Mouse (Mus musculus) limb, embryonic 11.5 days (tissue): Measurements from ENCODE around the gene Fastk. TPM values are rescaled to one million over a fixed set of nuclear protein-coding genes. Genes with fewer than 3 reads are reported as not detected.
A peak's percentile ranks its signal among the peaks of the same experiment; 100 is the strongest.

Source experiments
- ATAC-seq: fragments of 200-750 bp; cut with Nextera tagmentation; 2 replicates; pipeline ENCODE4 v1.8.0; 2017; ENCODE audit warnings: low read depth; ENCODE audit not compliant: insufficient number of reproducible peaks, low FRiP score, low TSS enrichment
- DNase-seq: peaks from one replicate; pipeline ENCODE4 v3.0.0-alpha.2; 2015; ENCODE audit warnings: low spot score
- H3K27ac ChIP-seq: fragments of 300-500 bp; sonication (generic); replicated peaks from 2 replicates; pipeline ENCODE4 v1.5.1; 2014; ENCODE audit warnings: low read depth, mild to moderate bottlenecking, low read length
- H3K27me3 ChIP-seq: fragments of 300-500 bp; sonication (generic); 2 replicates; pipeline ENCODE4 v1.6.1; 2014; ENCODE audit warnings: mild to moderate bottlenecking, low read length, mixed read lengths; ENCODE audit not compliant: control insufficient read depth, insufficient read depth
- H3K36me3 ChIP-seq: fragments of 300-500 bp; sonication (generic); 2 replicates; pipeline ENCODE4 v1.6.1; 2014; ENCODE audit warnings: mild to moderate bottlenecking, low read length, moderate library complexity, mixed read lengths; ENCODE audit not compliant: control insufficient read depth, insufficient read depth
- H3K4me1 ChIP-seq: fragments of 300-500 bp; sonication (generic); 2 replicates; pipeline ENCODE4 v1.6.1; 2014; ENCODE audit warnings: low read length, mixed read lengths; ENCODE audit not compliant: control insufficient read depth, insufficient read depth
- H3K4me2 ChIP-seq: fragments of 300-500 bp; sonication (generic); 2 replicates; pipeline ENCODE4 v1.6.1; 2014; ENCODE audit warnings: low read depth, mild to moderate bottlenecking, moderate library complexity; ENCODE audit not compliant: severe bottlenecking
- H3K4me3 ChIP-seq: fragments of 300-500 bp; sonication (generic); 2 replicates; pipeline ENCODE4 v1.5.1; 2014; ENCODE audit warnings: low read depth, low read length
- H3K9ac ChIP-seq: fragments of 300-500 bp; sonication (generic); 2 replicates; pipeline ENCODE4 v1.6.1; 2014; ENCODE audit warnings: mild to moderate bottlenecking, low read length
- H3K9me3 ChIP-seq: fragments of 300-500 bp; sonication (generic); 2 replicates; pipeline ENCODE4 v1.6.1; 2016; ENCODE audit warnings: low read length; ENCODE audit not compliant: control insufficient read depth
- WGBS: fragments of 180-500 bp; shearing (Covaris S2); extraction: QIAGEN DNeasy Blood & Tissue Kit; methylation state at CpG from one replicate; pipeline ENCODE4 v1.1.7; 2014; 5-methylcytosine and 5-hydroxymethylcytosine counted together
- polyA plus RNA-seq: library from polyadenylated mRNA; unstranded; fragments of >200 nt; fragmentation: Nextera tagmentation; extraction: Ambion mirVana; gene quantifications from 2 replicates; pipeline ENCODE4 v1.2.1, GENCODE M21; 2014

Gene Fastk
- polyA plus RNA-seq, 1 experiment from 2014 or later: 95.1 TPM

DNA sequence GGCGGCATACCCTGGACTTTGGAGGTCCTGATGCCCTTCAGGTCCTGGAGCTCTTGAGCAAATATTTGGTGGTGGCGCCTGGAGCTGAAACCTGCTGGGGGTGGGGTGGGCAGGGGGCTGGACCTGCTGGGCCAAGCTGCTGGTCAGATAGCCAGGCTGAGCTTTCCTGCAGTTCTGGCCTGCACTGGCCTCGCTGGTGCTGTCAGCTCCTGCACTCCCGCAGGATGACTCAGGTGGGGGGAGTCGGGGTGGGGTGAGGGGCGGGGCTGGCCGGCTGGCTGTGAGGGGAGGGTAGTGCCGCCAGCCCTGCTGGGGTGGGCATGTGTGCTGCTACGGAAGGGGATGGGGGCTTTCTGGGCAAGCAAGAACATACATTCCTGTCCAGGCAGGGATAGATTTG, 16.5 kb downstream of the Fastk start:
- no peak overlapping the region for H3K9ac ChIP-seq

GRCm38 (mm10) chr5:24427981-24428402, 17.1 kb downstream of the Fastk start:
- Histone ChIP-seq H3K4me3 (no peak overlapping the region), H3K27me3 (no peaks in the 10 kb centered on the region), H3K9ac (no peak overlapping the region), H3K4me1 (peaks cover 39% of the 10 kb centered on the region), H3K36me3 (peaks cover 21% of the 10 kb centered on the region), H3K27ac (no peak overlapping the region; the same call in 1 of the 2 replicates), H3K4me2 (peak overlapping the region; percentile 87; the same call in 1 of the 2 replicates), H3K9me3 (no peaks in the 10 kb centered on the region)
- ATAC-seq: no peak
- 2% methylated on average over 14 of the region's 15 CpGs for WGBS
- DNase-seq: peak; percentile 62

More for the DNA sequence above, 16.5 kb downstream of the Fastk start:
- no peak for ATAC-seq
- no peak overlapping the region for H3K27ac ChIP-seq
- H3K4me2 ChIP-seq: peak overlapping the region; percentile 87; the same call in 1 of the 2 replicates
- no peaks in the 10 kb centered on the region for H3K9me3 ChIP-seq
- peak; percentile 28 for DNase-seq
- H3K4me3 ChIP-seq: no peak overlapping the region
- peaks cover 38% of the 10 kb centered on the region for H3K4me1 ChIP-seq
- H3K27me3 ChIP-seq: no peaks in the 10 kb centered on the region
- WGBS: 8% methylated on average over 9 of the region's 9 CpGs
- peaks cover 23% of the 10 kb centered on the region for H3K36me3 ChIP-seq

- Histone ChIP-seq H3K4me2 (peak overlapping the region; percentile 87), H3K9me3 (no peaks in the 10 kb centered on the region), H3K27ac (no peak overlapping the region), H3K4me1 (peaks cover 42% of the 10 kb centered on the region), H3K4me3 (no peak overlapping the region), H3K9ac (no peak overlapping the region), H3K36me3 (peaks cover 17% of the 10 kb centered on the region), H3K27me3 (no peaks in the 10 kb centered on the region)
- WGBS: 9% methylated on average over 12 of the region's 12 CpGs
- DNase-seq (no peak), ATAC-seq (no peak)
Observed at GRCm38 (mm10) chr5:24427285-24427633, 17.8 kb downstream of the Fastk start.

GRCm38 (mm10) chr5:24426556-24427284, 18.4 kb downstream of the Fastk start:
- H3K36me3 ChIP-seq: peaks cover 13% of the 10 kb centered on the region
- peak overlapping the region; percentile 52 for H3K4me3 ChIP-seq
- no peaks in the 10 kb centered on the region for H3K9me3 ChIP-seq
- no peak; the same call in 1 of the 2 replicates for ATAC-seq
- no peak for DNase-seq
- 3% methylated on average over 9 of the region's 9 CpGs for whole genome bisulfite sequencing
- H3K4me1 ChIP-seq: peaks cover 42% of the 10 kb centered on the region
- peak overlapping the region; percentile 87 for H3K4me2 ChIP-seq
- H3K9ac ChIP-seq: no peak overlapping the region; the same call in 1 of the 2 replicates
- no peaks in the 10 kb centered on the region for H3K27me3 ChIP-seq
- H3K27ac ChIP-seq: no peak overlapping the region

GRCm38 (mm10) chr5:24426037-24426432, 19.1 kb downstream of the Fastk start:
- Histone ChIP-seq H3K27ac (no peak overlapping the region), H3K4me2 (peak overlapping the region; percentile 87), H3K9ac (no peak overlapping the region), H3K4me3 (peak overlapping the region; percentile 52), H3K36me3 (peaks cover 8% of the 10 kb centered on the region; the same call in 1 of the 2 replicates), H3K27me3 (no peaks in the 10 kb centered on the region), H3K4me1 (peaks cover 42% of the 10 kb centered on the region), H3K9me3 (no peaks in the 10 kb centered on the region)
- DNase-seq (peak; percentile 58), ATAC-seq (peak; percentile 14; the same call in 1 of the 2 replicates)
- WGBS: 1% methylated on average over 10 of the region's 10 CpGs

DNA sequence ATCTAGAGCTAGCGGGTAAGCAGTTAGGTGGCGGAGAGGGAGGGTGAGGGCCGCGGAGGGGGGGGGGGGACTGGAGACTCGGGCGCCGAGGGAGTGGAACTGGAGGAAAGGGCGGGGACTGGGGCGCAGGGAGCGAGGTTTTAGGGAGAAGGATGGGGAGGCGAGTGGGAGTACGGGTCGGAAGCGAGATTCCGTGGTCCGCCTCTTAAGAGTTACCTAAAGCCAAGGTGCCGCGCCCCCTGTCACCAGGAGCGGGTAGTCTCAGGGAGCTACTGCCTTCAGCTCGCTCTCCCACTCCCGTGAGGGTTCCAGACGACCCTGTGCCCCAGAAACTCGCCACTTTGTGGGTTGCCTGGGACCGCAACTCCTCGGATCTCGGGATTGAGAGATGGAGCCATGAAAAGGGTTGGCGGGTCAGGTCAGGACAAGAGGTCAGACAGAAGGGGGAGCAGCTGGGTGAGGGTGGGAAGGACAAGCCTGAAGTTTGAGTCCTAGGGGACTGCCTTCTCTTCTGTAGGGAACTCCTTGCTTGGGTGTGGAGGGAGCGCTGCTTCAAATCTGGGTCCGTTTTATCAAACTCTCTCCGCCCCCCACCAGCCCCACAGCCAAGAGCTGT, 19.6 kb downstream of the Fastk start:
- H3K4me1 ChIP-seq: peaks cover 42% of the 10 kb centered on the region
- peak overlapping the region; percentile 45; the same call in 1 of the 2 replicates for H3K27ac ChIP-seq
- H3K27me3 ChIP-seq: no peaks in the 10 kb centered on the region
- peaks cover 3% of the 10 kb centered on the region; the same call in 1 of the 2 replicates for H3K36me3 ChIP-seq
- H3K9me3 ChIP-seq: no peaks in the 10 kb centered on the region
- DNase-seq (peak; percentile 76), ATAC-seq (no peak)
- H3K9ac ChIP-seq: peak overlapping the region; percentile 60
- H3K4me2 ChIP-seq: peak overlapping the region; percentile 87
- WGBS: 1% methylated on average over 24 of the region's 30 CpGs
- peak overlapping the region; percentile 52 for H3K4me3 ChIP-seq

DNA sequence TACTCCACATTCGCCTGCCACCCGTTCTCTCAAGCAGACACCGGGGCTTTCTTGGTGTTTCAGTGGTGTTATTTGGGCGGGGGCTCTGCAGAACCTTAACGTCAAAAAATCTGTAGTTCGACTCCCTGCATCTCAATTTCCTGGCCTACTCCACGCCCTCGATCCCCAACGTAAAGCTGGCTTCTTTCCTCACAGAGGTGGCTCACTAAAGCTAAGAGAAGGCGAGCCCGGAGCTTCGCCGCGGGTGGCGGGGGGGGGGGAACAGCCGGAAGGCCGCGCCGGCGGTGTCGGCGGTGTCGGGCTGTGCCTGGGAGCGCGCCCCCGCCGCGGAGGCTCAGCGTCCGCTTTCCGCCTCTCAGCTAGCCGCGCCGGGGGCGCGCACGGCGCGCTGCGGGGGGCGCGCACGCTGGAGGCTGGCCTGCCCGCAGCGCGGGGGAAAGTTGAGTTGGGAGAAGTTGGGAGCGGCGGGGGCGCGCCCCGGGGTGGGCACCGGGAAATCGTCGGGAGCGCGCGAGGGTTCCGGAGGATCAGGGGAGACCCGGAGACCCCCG, 20.2 kb downstream of the Fastk start:
- Histone ChIP-seq H3K27ac (peak overlapping the region; percentile 45), H3K4me3 (peak overlapping the region; percentile 52), H3K9me3 (no peaks in the 10 kb centered on the region), H3K36me3 (0 out of 2 replicates have a peak, but pooled peaks cover 1% of the 10 kb centered on the region), H3K4me1 (peaks cover 42% of the 10 kb centered on the region), H3K9ac (peak overlapping the region; percentile 60), H3K27me3 (no peaks in the 10 kb centered on the region), H3K4me2 (peak overlapping the region; percentile 87)
- ATAC-seq (no peak), DNase-seq (peak; percentile 88)
- WGBS: under 1% methylated on average over 58 of the region's 60 CpGs

DNA sequence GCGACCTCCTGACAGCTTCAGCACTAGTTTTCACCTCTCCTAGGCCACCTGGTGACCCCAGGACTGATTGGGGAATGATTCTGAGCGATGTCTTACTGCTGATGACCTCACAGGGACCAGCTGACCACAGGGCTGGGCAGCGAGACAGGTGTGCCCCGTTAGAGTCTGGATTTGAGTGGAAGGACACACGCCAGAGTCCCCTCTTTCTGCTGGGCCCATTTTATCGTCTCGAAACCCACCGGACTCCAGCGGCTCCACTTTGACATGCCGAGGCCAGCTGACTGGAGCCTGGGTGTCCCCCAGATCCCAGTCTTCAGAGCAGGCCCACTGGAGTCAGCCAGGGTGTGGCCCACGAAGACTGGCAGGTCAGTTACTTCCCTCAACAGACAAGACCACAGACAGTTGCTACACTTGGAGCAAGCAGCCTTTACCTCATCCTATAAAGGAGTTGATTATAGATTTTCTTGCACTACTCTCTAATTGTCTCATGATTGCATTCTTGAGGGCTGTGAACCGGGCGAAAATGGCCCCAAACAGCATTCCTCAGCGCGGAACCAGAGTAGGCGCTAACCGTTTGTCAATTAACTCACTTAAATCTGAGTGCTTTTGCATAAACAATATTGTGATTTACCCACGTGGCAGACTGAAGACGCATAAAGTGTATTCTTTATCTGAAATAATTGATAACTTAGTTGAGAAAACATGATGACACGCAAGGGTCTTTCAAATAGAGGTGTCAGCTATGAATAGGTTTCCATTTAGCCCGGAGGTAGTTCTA, 20.9 kb downstream of the Fastk start:
- ATAC-seq (no peak; the same call in 1 of the 2 replicates), DNase-seq (no peak)
- peak overlapping the region; percentile 58 for H3K4me3 ChIP-seq
- H3K9me3 ChIP-seq: no peaks in the 10 kb centered on the region
- H3K9ac ChIP-seq: peak overlapping the region; percentile 64
- peak overlapping the region; percentile 87 for H3K4me2 ChIP-seq
- no peaks in the 10 kb centered on the region for H3K27me3 ChIP-seq
- WGBS: 15% methylated on average over 21 of the region's 21 CpGs
- H3K4me1 ChIP-seq: peaks cover 42% of the 10 kb centered on the region
- peak overlapping the region; percentile 78 for H3K27ac ChIP-seq
- H3K36me3 ChIP-seq: peaks cover 2% of the 10 kb centered on the region; the same call in 1 of the 2 replicates
